Mouse (Mus musculus) kidney, postnatal 10 days (tissue): ENCODE results near the gene Nup205.

Experiments used
- DNase-seq: peaks from one replicate; pipeline ENCODE4 v3.0.0; 2021; ENCODE audit warnings: mixed read lengths

Gene Nup205

DNA sequence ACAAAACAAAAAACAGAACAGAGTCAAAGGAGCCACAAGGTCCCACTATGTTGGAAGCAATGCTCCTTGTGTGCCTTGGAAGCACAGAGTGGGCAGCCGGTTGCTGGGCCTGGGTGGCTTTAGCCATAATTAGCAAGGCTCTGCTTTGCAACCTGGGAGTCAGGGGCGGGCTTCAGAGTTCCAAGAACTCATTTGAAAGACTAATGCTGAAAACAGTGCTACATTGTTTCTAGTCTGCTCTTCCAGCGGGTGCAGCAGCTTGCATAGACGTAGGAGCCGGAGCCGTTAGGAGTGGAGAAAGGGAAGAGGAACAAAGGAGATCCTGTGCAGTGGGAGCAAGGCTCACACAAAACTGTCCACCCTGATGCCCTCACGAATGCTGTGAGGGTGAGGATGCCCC, 111.7 kb downstream of the Nup205 start:
- no peak for DNase-seq

DNA sequence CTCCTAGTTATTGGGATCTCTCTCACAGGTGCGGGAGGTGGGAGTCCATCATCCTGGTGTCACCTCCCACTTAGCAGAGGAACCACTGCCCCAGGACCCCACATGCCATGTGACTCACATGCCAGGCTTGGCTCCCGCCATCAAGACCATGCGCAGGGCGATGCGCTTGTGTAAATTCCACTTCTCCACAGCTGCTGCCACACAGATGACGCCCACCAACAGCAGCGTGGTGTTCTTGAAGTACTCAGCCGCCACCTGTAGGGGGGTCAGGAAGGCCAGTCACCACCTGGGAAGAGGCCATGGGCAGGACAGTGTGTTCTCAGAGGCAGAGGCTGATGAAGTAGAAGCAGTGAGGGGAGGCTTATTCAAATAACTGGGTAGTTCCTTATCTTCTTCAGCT, 112.5 kb downstream of the Nup205 start:
- DNase-seq = no peak

DNA sequence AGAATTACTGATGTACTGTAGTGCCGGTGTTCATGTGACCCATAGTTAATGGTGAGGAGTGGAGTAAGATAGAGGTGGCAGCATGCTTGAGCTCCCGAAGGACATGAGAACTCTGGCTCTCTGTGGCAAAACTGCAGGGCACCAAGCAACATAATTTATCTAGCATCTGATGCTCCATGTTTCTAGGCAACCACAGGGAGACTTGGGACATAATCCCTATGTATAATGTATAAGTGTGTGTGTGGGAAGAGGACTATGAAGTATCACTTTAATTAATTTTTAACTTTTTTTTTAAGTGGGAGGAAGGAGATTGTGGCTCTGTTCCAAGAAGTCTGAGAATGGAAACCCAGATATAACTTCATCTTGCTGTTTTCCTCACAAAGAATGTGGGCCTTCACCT, 117.7 kb downstream of the Nup205 start:
- DNase-seq = no peak

DNA sequence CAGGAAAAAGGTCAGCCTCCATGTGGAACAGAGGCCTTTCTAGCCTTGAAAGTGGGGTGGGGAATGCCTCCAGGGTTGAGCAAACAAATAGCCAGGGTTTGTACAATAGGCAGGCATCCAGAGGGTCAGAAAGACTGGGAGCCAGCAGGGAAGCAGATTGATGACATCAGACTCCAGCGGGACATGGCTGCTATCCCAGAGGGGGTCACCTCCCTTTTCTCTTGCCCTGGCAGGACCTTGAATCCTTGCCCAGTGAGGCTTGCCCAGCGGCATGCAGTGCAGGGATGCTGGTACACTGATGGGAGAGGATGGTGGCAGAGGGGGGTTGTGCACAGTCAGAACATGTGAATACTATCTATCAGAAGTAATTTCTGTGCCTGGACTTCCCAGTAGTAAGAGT, 119.8 kb downstream of the Nup205 start:
- DNase-seq = peak; percentile 40
